Mouse (Mus musculus): ENCODE data around the gene Lrrc4c. TPM values are rescaled to one million over a fixed set of nuclear protein-coding genes. Genes with fewer than 3 reads are reported as not detected.

The Lrrc4c gene
- total and polyA plus RNA-seq, 3 experiments: not detected

DNA sequence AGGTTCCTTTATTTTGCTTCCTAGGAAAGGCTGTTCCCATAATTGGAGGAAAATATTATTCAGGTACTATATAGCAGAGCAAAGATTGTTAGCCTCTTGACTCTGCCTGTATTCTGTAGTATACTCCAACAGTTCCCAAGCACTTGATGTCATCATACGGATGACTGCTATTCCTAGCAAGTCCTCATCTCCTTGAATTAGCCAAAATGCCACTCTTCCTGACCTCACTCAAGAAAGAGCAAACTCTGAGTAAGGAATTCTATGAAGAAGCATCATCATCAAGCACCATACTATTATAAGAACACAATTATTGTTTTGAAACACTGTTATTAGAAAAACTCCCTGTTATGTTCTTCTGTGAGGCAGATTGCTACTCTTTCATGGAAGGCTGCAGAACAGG lies 1228.0 kb downstream of the Lrrc4c start:
- no peaks in the 10 kb centered on the region for H3K79me2 ChIP-seq (replicated peaks; ENCODE audit: control insufficient read depth, extremely low read depth, insufficient read depth, poor library complexity, severe bottlenecking)
- dilution Hi-C loops (cut with MboI; ENCODE audit: extremely low pct_ligation_motif_present, extremely low pct_unique_long_range_greater_than_20kb, low sequenced_read_pairs): no loop called here
- no peaks in the 10 kb centered on the region for H3K4me1 ChIP-seq (ENCODE audit: control insufficient read depth in 1 of 2, insufficient read depth in 2 of 2)
- H3K4me2 ChIP-seq (ENCODE audit: insufficient read depth, low read depth, poor library complexity, severe bottlenecking): no peak overlapping the region
- peaks cover 11% of the 10 kb centered on the region for H3K9me3 ChIP-seq (replicated peaks; ENCODE audit: low read length)
- in situ Hi-C loops (cut with MboI; ENCODE audit: low pct_ligation_motif_present, low pct_unique_long_range_greater_than_20kb, low sequenced_read_pairs): no loop called here
- H3K27ac ChIP-seq (ENCODE audit: insufficient read depth, low read depth): no peak overlapping the region
- H3K9ac ChIP-seq (ENCODE audit: insufficient read depth, low read depth): no peak overlapping the region
- DNase-seq (ENCODE audit: extremely low read depth): no peak
- no peak overlapping the region for H3K4me3 ChIP-seq (replicated peaks in 1 of 3; ENCODE audit: low read depth in 2 of 3, low read length in 2 of 3, poor library complexity in 1 of 3)
- no peaks in the 10 kb centered on the region for H3K27me3 ChIP-seq (replicated peaks)
- TF ChIP-seq JUN (IDR thresholded peaks at IDR 0.05; ENCODE audit: insufficient read depth, low read depth, low read length) (no peak), UBTF (IDR thresholded peaks at IDR 0.05; ENCODE audit: low read depth, low read length) (no peak), CHD1 (IDR thresholded peaks at IDR 0.05; ENCODE audit: low read depth, low read length) (no peak), RAD21 (IDR thresholded peaks at IDR 0.05; ENCODE audit: low read depth, low read length) (no peak), TBP (conservative IDR thresholded peaks at IDR 0.05; ENCODE audit: low read depth, low read length) (no peak), KAT2A (IDR thresholded peaks at IDR 0.05; ENCODE audit: insufficient replicate concordance, low read length) (no peak), MEF2A (IDR thresholded peaks at IDR 0.05; ENCODE audit: borderline replicate concordance, low read depth, low read length) (no peak), PAX5 (IDR thresholded peaks at IDR 0.05; ENCODE audit: low read length) (no peak), JUND (conservative IDR thresholded peaks at IDR 0.05; ENCODE audit: low read depth, low read length) (no peak), ZNF384 (IDR thresholded peaks at IDR 0.05; ENCODE audit: low read depth, low read length) (no peak), MAZ (IDR thresholded peaks at IDR 0.05; ENCODE audit: low read depth, low read length) (no peak), ELF1 (IDR thresholded peaks at IDR 0.05; ENCODE audit: low read depth, low read length) (no peak), HCFC1 (IDR thresholded peaks at IDR 0.05; ENCODE audit: low read depth, low read length) (no peak), POLR2A (IDR thresholded peaks at IDR 0.05; ENCODE audit: low read depth, low read length) (no peak), CTCF (conservative IDR thresholded peaks at IDR 0.05 in 1 of 2, IDR thresholded peaks at IDR 0.05 in 1 of 2; ENCODE audit: low read depth in 2 of 2, low read length in 2 of 2) (no peak), POLR2AphosphoS2 (IDR thresholded peaks at IDR 0.05; ENCODE audit: low read depth, low read length) (no peak)
- no peaks in the 10 kb centered on the region for H3K36me3 ChIP-seq (replicated peaks in 1 of 2; ENCODE audit: control insufficient read depth in 1 of 2, insufficient read depth in 1 of 2, low read length in 1 of 2)

DNA sequence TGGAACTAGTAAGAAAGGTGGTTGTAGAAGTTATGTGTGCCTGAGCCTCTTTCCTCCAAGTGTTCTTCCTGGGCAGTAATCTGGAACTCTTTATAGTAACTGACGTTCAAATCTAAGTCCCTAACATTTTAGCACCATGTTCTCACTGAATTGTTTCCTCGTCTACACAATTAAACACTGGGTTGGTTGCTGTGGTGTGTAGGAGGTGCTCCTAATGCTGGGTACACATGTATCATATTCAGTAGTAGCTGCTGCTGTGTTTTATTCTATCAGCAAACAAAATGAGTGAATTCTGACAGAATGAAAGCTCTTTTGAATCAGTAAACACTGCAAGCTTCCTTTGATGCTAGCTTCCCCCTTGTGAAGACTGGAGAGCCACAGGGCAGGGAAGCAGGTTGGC lies 1246.5 kb downstream of the Lrrc4c start:
- Histone ChIP-seq H3K4me1 (ENCODE audit: control insufficient read depth in 1 of 2, insufficient read depth in 2 of 2) (no peaks in the 10 kb centered on the region), H3K4me2 (ENCODE audit: insufficient read depth, low read depth, poor library complexity, severe bottlenecking) (no peak overlapping the region), H3K4me3 (replicated peaks in 1 of 3; ENCODE audit: low read depth in 2 of 3, low read length in 2 of 3, poor library complexity in 1 of 3) (no peak overlapping the region), H3K36me3 (replicated peaks in 1 of 2; ENCODE audit: control insufficient read depth in 1 of 2, insufficient read depth in 1 of 2, low read length in 1 of 2) (no peaks in the 10 kb centered on the region), H3K27ac (ENCODE audit: insufficient read depth, low read depth) (no peak overlapping the region), H3K9ac (ENCODE audit: insufficient read depth, low read depth) (no peak overlapping the region), H3K9me3 (replicated peaks; ENCODE audit: low read length) (peaks cover 20% of the 10 kb centered on the region), H3K27me3 (replicated peaks) (no peaks in the 10 kb centered on the region), H3K79me2 (replicated peaks; ENCODE audit: control insufficient read depth, extremely low read depth, insufficient read depth, poor library complexity, severe bottlenecking) (no peaks in the 10 kb centered on the region)
- TF ChIP-seq ETS1 (conservative IDR thresholded peaks at IDR 0.05; ENCODE audit: low read depth, low read length) (no peak), EP300 (IDR thresholded peaks at IDR 0.05; ENCODE audit: low read length) (no peak), SMC3 (IDR thresholded peaks at IDR 0.05; ENCODE audit: low read depth, low read length) (no peak), ZMIZ1 (IDR thresholded peaks at IDR 0.05; ENCODE audit: low read depth, low read length) (no peak), USF1 (IDR thresholded peaks at IDR 0.05; ENCODE audit: low read depth, low read length) (no peak), CTCF (conservative IDR thresholded peaks at IDR 0.05 in 1 of 2, IDR thresholded peaks at IDR 0.05 in 1 of 2; ENCODE audit: low read depth in 2 of 2, low read length in 2 of 2) (no peak), TBP (conservative IDR thresholded peaks at IDR 0.05; ENCODE audit: low read depth, low read length) (no peak), TCF12 (IDR thresholded peaks at IDR 0.05; ENCODE audit: low read depth, low read length) (no peak), MAZ (IDR thresholded peaks at IDR 0.05; ENCODE audit: low read depth, low read length) (no peak), IRF4 (IDR thresholded peaks at IDR 0.05; ENCODE audit: low read depth, low read length) (no peak), MXI1 (IDR thresholded peaks at IDR 0.05; ENCODE audit: low read depth, low read length) (no peak), JUND (conservative IDR thresholded peaks at IDR 0.05; ENCODE audit: low read depth, low read length) (no peak), HCFC1 (IDR thresholded peaks at IDR 0.05; ENCODE audit: low read depth, low read length) (no peak), UBTF (IDR thresholded peaks at IDR 0.05; ENCODE audit: low read depth, low read length) (no peak), MAX (IDR thresholded peaks at IDR 0.05; ENCODE audit: low read length) (no peak), ZNF384 (IDR thresholded peaks at IDR 0.05; ENCODE audit: low read depth, low read length) (no peak)
- in situ Hi-C loops (cut with MboI; ENCODE audit: low pct_ligation_motif_present, low pct_unique_long_range_greater_than_20kb, low sequenced_read_pairs) (no loop called here), dilution Hi-C loops (cut with MboI; ENCODE audit: extremely low pct_ligation_motif_present, extremely low pct_unique_long_range_greater_than_20kb, low sequenced_read_pairs) (no loop called here)
- DNase-seq (ENCODE audit: extremely low read depth): no peak

Measured in CH12.LX (cell line).